ENCODE assay signal across 27 mouse cellular contexts in the genomic region with DNA sequence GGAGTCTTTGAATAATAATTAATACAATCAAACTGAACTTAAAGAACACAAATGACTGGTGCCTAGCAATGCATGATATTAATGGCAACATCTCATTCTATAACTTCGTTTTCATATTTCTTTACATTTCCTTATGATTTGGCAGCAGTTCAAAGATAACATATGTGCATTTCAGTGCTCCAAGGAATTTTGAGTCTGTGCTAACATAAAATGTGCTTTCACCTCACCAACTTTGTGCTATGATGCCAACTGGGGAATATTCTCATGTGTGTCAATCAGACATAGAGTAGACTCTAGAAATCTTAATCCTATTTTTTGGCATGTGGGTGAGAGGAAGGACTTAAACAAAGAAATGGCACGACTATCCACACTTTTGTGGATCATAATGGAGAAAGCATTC.
DNase-seq lines count a peak whose midpoint lies in the region; ATAC-seq lines count a peak whose summit lies in the region.
"Had no signal": no experiment of that assay in that cellular context is flagged by ENCODE, and none has a peak within 500 bp of the region (broad histone marks: within the 10 kb centered on the region; RNA-seq: fewer than 3 reads in every experiment).

No protein-coding gene starts in this region.

- no peaks in the 10 kb centered on the region for H3K36me3 ChIP-seq in forebrain, embryonic 14.5 days (ENCODE audit: control insufficient read depth, insufficient read depth, low read length)
- no peaks in the 10 kb centered on the region for H3K36me3 ChIP-seq in forebrain, embryonic 11.5 days (ENCODE audit: control insufficient read depth, insufficient read depth, low read length)
- H3K36me3 ChIP-seq: embryonic facial prominence, embryonic 12.5 days; embryonic facial prominence, embryonic 15.5 days; forebrain, embryonic 15.5 days; heart, embryonic 10.5 days; heart, embryonic 13.5 days had no signal

- WGBS in forebrain, embryonic 14.5 days = 60% methylated on average over 2 of the region's 2 CpGs
- WGBS in forebrain, embryonic 11.5 days = 82% methylated on average over 2 of the region's 2 CpGs

- H3K9me3 ChIP-seq in forebrain, embryonic 14.5 days (replicated peaks; ENCODE audit: control insufficient read depth, low read length) = no peaks in the 10 kb centered on the region
- no peaks in the 10 kb centered on the region for H3K9me3 ChIP-seq in forebrain, embryonic 11.5 days (ENCODE audit: control insufficient read depth, low read length)
- H3K9me3 ChIP-seq: embryonic facial prominence, embryonic 12.5 days; embryonic facial prominence, embryonic 15.5 days; forebrain, embryonic 15.5 days; heart, embryonic 10.5 days; heart, embryonic 13.5 days had no signal

- H3K9ac ChIP-seq in forebrain, embryonic 14.5 days (ENCODE audit: low read length) = no peak overlapping the region
- no peak overlapping the region for H3K9ac ChIP-seq in forebrain, embryonic 11.5 days (ENCODE audit: low read length)
- H3K9ac ChIP-seq: embryonic facial prominence, embryonic 12.5 days; embryonic facial prominence, embryonic 15.5 days; forebrain, embryonic 15.5 days; heart, embryonic 13.5 days; hindbrain, embryonic 14.5 days had no signal

- H3K27ac ChIP-seq in forebrain, embryonic 14.5 days (ENCODE audit: low read depth, low read length) = no peak overlapping the region
- H3K27ac ChIP-seq in forebrain, embryonic 11.5 days (ENCODE audit: low read depth, low read length) = no peak overlapping the region
- H3K27ac ChIP-seq: embryonic facial prominence, embryonic 12.5 days; embryonic facial prominence, embryonic 15.5 days; forebrain, embryonic 15.5 days; heart, adult 2 months; heart, embryonic 10.5 days; heart, embryonic 13.5 days; hindbrain, embryonic 14.5 days; hindbrain, postnatal 0 days had no signal

- no peaks in the 10 kb centered on the region for H3K27me3 ChIP-seq in forebrain, embryonic 14.5 days (replicated peaks; ENCODE audit: control insufficient read depth, insufficient read depth, low read length)
- H3K27me3 ChIP-seq in forebrain, embryonic 11.5 days (ENCODE audit: control insufficient read depth, insufficient read depth, low read length) = no peaks in the 10 kb centered on the region
- H3K27me3 ChIP-seq: embryonic facial prominence, embryonic 12.5 days; embryonic facial prominence, embryonic 15.5 days; forebrain, embryonic 15.5 days; heart, embryonic 13.5 days had no signal

- H3K4me1 ChIP-seq in forebrain, embryonic 14.5 days (ENCODE audit: control insufficient read depth, insufficient read depth, low read length) = no peaks in the 10 kb centered on the region
- H3K4me1 ChIP-seq in forebrain, embryonic 11.5 days (replicated peaks; ENCODE audit: control insufficient read depth, insufficient read depth, low read length) = no peaks in the 10 kb centered on the region
- H3K4me1 ChIP-seq: embryonic facial prominence, embryonic 12.5 days; embryonic facial prominence, embryonic 15.5 days; forebrain, embryonic 15.5 days; heart, embryonic 10.5 days; heart, embryonic 13.5 days had no signal

- no peak overlapping the region for H3K4me3 ChIP-seq in forebrain, embryonic 14.5 days (ENCODE audit: low read depth, low read length)
- H3K4me3 ChIP-seq in forebrain, embryonic 11.5 days (ENCODE audit: low read depth, low read length) = no peak overlapping the region
- H3K4me3 ChIP-seq: embryonic facial prominence, embryonic 12.5 days; embryonic facial prominence, embryonic 15.5 days; forebrain, embryonic 15.5 days; heart, adult 2 months; heart, embryonic 10.5 days; heart, embryonic 13.5 days had no signal

- DNase-seq in forebrain, embryonic 14.5 days (ENCODE audit: low spot score) = peak; percentile 57
- DNase-seq in forebrain, embryonic 11.5 days (ENCODE audit: low spot score) = no peak
- no peak for DNase-seq in frontal cortex, postnatal 25 days (ENCODE audit: low spot score in 2 of 2)
- peak; percentile 4 for DNase-seq in right cerebral cortex, adult 18-20 months
- DNase-seq in right cerebral cortex, postnatal 4 days = no peak
- DNase-seq in ovary, adult 18-20 months (ENCODE audit: low spot score) = no peak
- DNase-seq: adrenal gland, adult 8-10 months; adrenal gland, postnatal 25 days; cerebellum, adult 11 months; cerebellum, adult 2 months; cerebellum, adult 9-11 months; cerebellum, postnatal 25 days; gastrocnemius, postnatal 10 days; gastrocnemius, postnatal 36 days; heart, adult 2 months; heart, postnatal 14 days; heart, postnatal 4 days had no signal

- no peak overlapping the region for H3K4me2 ChIP-seq in forebrain, embryonic 14.5 days (ENCODE audit: low read length)
- no peak overlapping the region for H3K4me2 ChIP-seq in forebrain, embryonic 11.5 days (ENCODE audit: low read depth, low read length, severe bottlenecking)
- H3K4me2 ChIP-seq: embryonic facial prominence, embryonic 12.5 days; embryonic facial prominence, embryonic 15.5 days; forebrain, embryonic 15.5 days; heart, embryonic 13.5 days; hindbrain, embryonic 14.5 days had no signal

- ATAC-seq in forebrain, embryonic 14.5 days = no peak; the same call in 1 of the 2 replicates
- ATAC-seq in forebrain, embryonic 11.5 days (replicated peaks; ENCODE audit: low FRiP score) = no peak
- peak; percentile 91 for ATAC-seq in frontal cortex, adult (ENCODE audit: low TSS enrichment)
- ATAC-seq: activated CD4-positive, CD25-positive, alpha-beta regulatory T cell, adult 4 months; forebrain, embryonic 15.5 days; hindbrain, postnatal 0 days; inflammation-experienced regulatory T-cells, adult 6 months had no signal

Comparison
In these comparisons a context has a peak if more than half of its experiments do, and no peak if none do; other contexts are left out.
1. DNase-seq: peak in forebrain, embryonic 14.5 days (single experiment) and right cerebral cortex, adult 18-20 months (single experiment); none in forebrain, embryonic 11.5 days (single experiment), frontal cortex, postnatal 25 days (0 of 2), right cerebral cortex, postnatal 4 days (single experiment) and ovary, adult 18-20 months (single experiment).